ENCODE assay signal across 8 mouse cellular contexts in the genomic region with DNA sequence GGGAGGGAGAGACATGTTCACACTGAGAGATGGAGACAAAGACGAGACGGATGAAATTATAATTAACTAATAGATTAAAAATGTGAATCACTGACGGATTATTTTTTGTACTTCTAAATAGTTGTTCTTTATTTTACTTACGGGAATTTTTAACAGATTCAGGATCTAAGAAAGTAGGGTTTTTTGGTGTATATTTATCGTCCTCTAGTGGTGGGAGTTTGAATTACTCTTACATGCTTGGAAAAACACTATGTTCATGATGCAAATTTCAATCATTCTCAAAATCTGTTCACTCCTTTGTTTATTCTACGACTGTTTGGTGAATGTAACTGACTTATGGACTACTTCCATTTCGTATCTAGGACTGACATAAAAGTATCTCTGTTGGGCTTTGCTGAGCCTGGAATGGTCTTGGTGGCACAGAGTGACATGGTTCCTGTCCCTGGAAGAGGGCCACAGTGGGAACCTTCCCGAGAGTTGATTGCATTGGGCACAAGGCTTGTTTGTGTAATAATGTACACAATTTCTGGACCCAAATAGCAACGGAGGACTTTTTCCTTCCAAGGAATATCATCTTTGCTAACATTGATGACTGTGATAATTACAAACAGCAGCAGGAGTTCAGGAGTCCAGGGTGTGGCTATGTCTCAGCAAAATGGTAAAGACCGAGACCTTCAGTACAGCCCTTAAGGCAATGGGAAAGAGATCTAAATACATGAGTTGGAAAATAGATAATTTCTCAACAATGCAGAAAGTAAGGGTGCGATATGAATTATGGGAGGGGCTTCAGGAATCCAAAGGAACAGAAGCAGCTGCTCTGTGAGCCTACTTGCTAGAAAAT.
DNase-seq lines count a peak whose midpoint lies in the region; TF ChIP-seq lines count a peak whose summit lies in the region.
"Had no signal": no experiment of that assay in that cellular context is flagged by ENCODE, and none has a peak within 500 bp of the region (broad histone marks: within the 10 kb centered on the region; RNA-seq: fewer than 3 reads in every experiment).

No protein-coding gene starts in this region.

- no peak overlapping the region for H3ac ChIP-seq in myocyte (ENCODE audit: control insufficient read depth, insufficient read length)

- H3K4me3 ChIP-seq in left cerebral cortex, adult 2 months = no peak overlapping the region
- no peak overlapping the region for H3K4me3 ChIP-seq in myocyte

- H3K27me3 ChIP-seq in myocyte (ENCODE audit: control insufficient read depth, insufficient read depth, insufficient read length) = no peaks in the 10 kb centered on the region

- intact Hi-C loops in left cerebral cortex, adult 2 months (cut with DNase I) = loop anchor here (1.0 to 2.0 kb wide), 2 partner anchors 1125 to 1208 kb away; no protein-coding TSS in a partner anchor
- intact Hi-C loops in left cerebral cortex, postnatal 36 days (cut with DNase I) = loop anchor here (2.0 to 5.0 kb wide), 2 partner anchors 1125 to 1208 kb away; no protein-coding TSS in a partner anchor

- no peaks in the 10 kb centered on the region for H3K36me3 ChIP-seq in myocyte (ENCODE audit: control insufficient read depth, insufficient read depth)

- no peak overlapping the region for H3K27ac ChIP-seq in left cerebral cortex, adult 2 months

- peak overlapping the region; percentile 46 for H3K4me2 ChIP-seq in myocyte (ENCODE audit: low read depth)

- TF ChIP-seq POLR2A in brain, embryonic 14.5 days (IDR thresholded peaks at IDR 0.05; ENCODE audit: borderline replicate concordance, extremely low read depth, insufficient read depth, insufficient read length, poor library complexity, severe bottlenecking) = no peak
- no peak for TF ChIP-seq POLR2A in myocyte (IDR thresholded peaks at IDR 0.05; ENCODE audit: insufficient read length, low read depth)

- H3K79me2 ChIP-seq in myocyte (ENCODE audit: control insufficient read depth, insufficient read depth) = no peaks in the 10 kb centered on the region

- DNase-seq in left cerebral cortex, adult 2 months (ENCODE audit: extremely low spot score in 1 of 2, low spot score in 2 of 2) = no peak
- DNase-seq in left cerebral cortex, postnatal 36 days (ENCODE audit: low spot score in 2 of 2) = no peak
- peak; percentile 14 for DNase-seq in ES-CJ7 (ENCODE audit: low read depth, low spot score)
- peak; percentile 81 for DNase-seq in brain, embryonic 14.5 days (ENCODE audit: low read depth)
- no peak for DNase-seq in adrenal gland, adult 8-10 months
- DNase-seq in urinary bladder, postnatal 25 days (ENCODE audit: low spot score) = no peak
- DNase-seq: kidney, postnatal 14 days had no signal

- TF ChIP-seq CTCF in left cerebral cortex, adult 2 months (IDR thresholded peaks at IDR 0.05) = peak; percentile 99
- TF ChIP-seq CTCF in brain, embryonic 14.5 days (IDR thresholded peaks at IDR 0.05; ENCODE audit: borderline replicate concordance, extremely low read depth, insufficient read depth, insufficient read length) = peak; percentile 30; the same call in 1 of the 2 replicates

TF ChIP-seq in myocyte, 11 proteins besides CTCF, POLR2A, EP300 and RAD21:
- no peak for TF ChIP-seq POLR2AphosphoS2 (IDR thresholded peaks at IDR 0.05; ENCODE audit: insufficient read length, low read depth)
- no peak for TF ChIP-seq SRF (IDR thresholded peaks at IDR 0.05; ENCODE audit: control insufficient read depth, insufficient read length, low read depth)
- TF ChIP-seq TCF3 (IDR thresholded peaks at IDR 0.05; ENCODE audit: insufficient read length, low read depth) = no peak
- TF ChIP-seq REST (IDR thresholded peaks at IDR 0.05; ENCODE audit: insufficient read depth, insufficient read length) = no peak
- TF ChIP-seq E2F4 (IDR thresholded peaks at IDR 0.05; ENCODE audit: insufficient read depth) = no peak
- no peak for TF ChIP-seq USF1 (IDR thresholded peaks at IDR 0.05; ENCODE audit: low read depth)
- no peak for TF ChIP-seq MYOD1 (IDR thresholded peaks at IDR 0.05; ENCODE audit: control insufficient read depth in 1 of 3, insufficient read length in 2 of 3, low read depth in 2 of 3)
- TF ChIP-seq CEBPB (IDR thresholded peaks at IDR 0.05; ENCODE audit: insufficient read depth, poor library complexity, severe bottlenecking) = no peak
- no peak for TF ChIP-seq MAX (IDR thresholded peaks at IDR 0.05; ENCODE audit: low read depth)
- no peak for TF ChIP-seq MYOG (IDR thresholded peaks at IDR 0.05; ENCODE audit: control insufficient read depth in 1 of 3, insufficient read depth in 1 of 3, insufficient read length in 2 of 3, low read depth in 2 of 3)
- no peak for TF ChIP-seq TCF12 (IDR thresholded peaks at IDR 0.05; ENCODE audit: insufficient read depth, poor library complexity, severe bottlenecking)

Comparison
In these comparisons a context has a peak if more than half of its experiments do, and no peak if none do; other contexts are left out.
1. DNase-seq: peak in ES-CJ7 (single experiment) and brain, embryonic 14.5 days (single experiment); none in left cerebral cortex, adult 2 months (0 of 2), left cerebral cortex, postnatal 36 days (0 of 2), adrenal gland, adult 8-10 months (single experiment) and urinary bladder, postnatal 25 days (single experiment).